Mouse (Mus musculus) myocyte (in vitro differentiated cells): ENCODE measurements around the gene Rabepk.

ENCODE experiments used
- MAX ChIP-seq: IDR thresholded peaks from one replicate; pipeline ENCODE4 v1.6.1; 2011; ENCODE audit warnings: low read depth, mild to moderate bottlenecking, control low read depth
- POLR2A ChIP-seq: IDR thresholded peaks from one replicate; pipeline ENCODE4 v1.6.1; 2011; ENCODE audit warnings: low read depth, mild to moderate bottlenecking, control low read depth, moderate library complexity; ENCODE audit not compliant: insufficient read length
- USF1 ChIP-seq: IDR thresholded peaks from one replicate; pipeline ENCODE4 v1.6.1; 2011; ENCODE audit warnings: low read depth, mild to moderate bottlenecking, control low read depth, moderate library complexity

GRCm38 (mm10) chr2:34784085-34784484 is 15.6 kb downstream of the Rabepk start:
- TF ChIP-seq POLR2A (no peak), USF1 (no peak), MAX (no peak)
